Mouse (Mus musculus): ENCODE data around the gene Zcchc24.

- TF ChIP-seq CEBPB (IDR thresholded peaks at IDR 0.05; ENCODE audit: insufficient read depth, poor library complexity, severe bottlenecking) (no peak), USF1 (IDR thresholded peaks at IDR 0.05; ENCODE audit: low read depth) (no peak), POLR2A (IDR thresholded peaks at IDR 0.05; ENCODE audit: insufficient read length, low read depth) (peak; percentile 48)
Measured at GRCm38 (mm10) chr14:25767725-25768203, 1.1 kb downstream of the Zcchc24 start.
